Mouse (Mus musculus) cerebral cortex, adult 2 months (tissue): ENCODE data around the gene Rmi2.

Experiments
- WGBS: fragments of 180-500 bp; shearing (Covaris S2); methylation state at CpG from one replicate; pipeline ENCODE4 v1.1.7; 2018; 5-methylcytosine and 5-hydroxymethylcytosine counted together

Gene Rmi2

DNA sequence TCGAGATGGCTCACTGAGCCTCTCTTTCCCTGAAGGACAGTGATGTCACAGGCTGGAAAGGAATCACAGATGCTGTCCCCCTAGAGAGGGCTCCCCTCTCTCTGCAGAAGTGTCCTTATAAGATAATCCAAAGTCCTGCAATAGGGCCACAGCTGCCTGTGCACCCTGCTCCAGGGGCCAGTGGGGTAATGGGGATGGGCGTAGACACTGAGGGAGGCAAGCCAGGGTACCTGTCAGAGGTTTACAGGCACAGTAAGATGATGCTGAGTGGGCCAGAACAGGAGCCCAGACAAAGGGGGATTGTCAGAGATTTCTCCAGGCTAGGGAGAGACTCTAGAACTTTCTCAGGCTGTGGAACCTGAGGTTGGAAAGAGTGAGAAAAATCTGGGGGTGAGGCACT is 32.6 kb downstream of the Rmi2 start:
- WGBS: 78% methylated on average over 2 of the region's 2 CpGs

DNA sequence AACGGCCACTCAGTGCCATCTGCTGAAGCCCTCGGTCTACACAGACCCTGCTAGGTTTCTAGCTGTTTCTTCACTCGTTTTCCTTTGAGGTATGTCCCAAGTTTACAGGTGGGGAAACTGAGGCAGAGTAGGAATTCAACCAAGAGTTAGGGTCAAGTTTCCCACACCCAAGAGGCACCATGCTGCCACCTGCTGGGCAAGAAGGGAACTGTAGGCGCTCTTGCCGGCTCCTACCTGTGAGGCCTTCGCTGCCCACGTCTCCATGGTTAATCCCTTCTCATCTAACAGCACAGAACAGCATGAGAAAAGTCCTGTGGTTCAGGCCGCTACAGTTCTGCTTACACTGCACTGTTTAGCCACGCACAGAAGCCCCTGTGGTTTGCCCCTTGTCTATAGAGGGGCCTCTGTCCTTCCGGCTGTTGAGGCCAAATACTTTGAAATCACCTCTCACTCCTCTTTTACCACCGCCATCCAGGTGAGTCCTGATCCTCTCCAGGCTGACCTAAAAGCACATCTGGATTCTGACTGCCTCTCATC is 33.1 kb downstream of the Rmi2 start:
- WGBS: 47% methylated on average over 11 of the region's 11 CpGs

DNA sequence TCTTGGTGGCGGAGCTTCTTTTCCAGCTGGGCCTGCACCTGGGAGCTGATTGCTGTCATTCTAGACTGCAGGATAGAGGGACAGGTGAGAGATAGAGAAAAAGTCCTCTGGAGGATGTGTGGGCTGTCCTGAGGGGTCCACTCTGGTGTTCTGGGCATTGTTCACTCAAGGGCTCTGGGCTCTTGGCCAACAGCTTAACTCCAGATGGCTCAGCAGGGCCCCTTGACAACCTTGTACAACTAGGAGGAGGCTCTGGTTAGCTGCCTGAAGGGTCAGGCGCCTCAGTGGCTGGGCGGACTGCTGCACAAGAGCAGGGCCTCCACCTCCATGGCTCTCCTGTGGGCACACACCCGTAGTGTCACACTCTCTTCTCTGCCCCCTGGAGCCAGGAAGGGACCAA is 36.1 kb downstream of the Rmi2 start:
- 78% methylated on average over 4 of the region's 4 CpGs for WGBS

DNA sequence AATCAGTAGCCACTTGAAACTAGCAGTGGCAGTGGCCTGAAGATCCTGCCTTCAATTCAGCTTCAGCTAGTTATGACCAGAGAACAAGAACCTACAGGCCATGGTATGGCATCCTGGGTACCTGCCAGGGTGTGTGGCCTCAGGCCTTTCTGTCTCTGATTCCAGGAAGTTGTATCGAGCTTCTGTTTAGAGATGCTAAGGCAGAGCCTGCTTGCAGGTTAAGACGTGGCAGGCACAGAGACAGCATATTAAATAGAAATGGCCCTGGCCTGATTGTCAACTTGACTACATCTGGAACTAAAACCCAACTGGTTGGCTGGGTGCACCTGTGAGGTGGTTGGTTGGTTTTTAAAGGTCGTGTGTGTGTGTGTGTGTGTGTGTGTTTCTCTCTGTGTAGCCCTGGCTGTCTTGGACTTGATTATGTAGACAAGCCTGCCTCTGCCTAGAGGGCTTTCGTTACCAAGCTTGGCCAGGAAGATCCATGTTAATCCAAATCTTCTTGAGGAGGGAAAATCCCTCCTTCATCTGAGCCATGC is 38.0 kb downstream of the Rmi2 start:
- 82% methylated on average over 4 of the region's 4 CpGs for WGBS

DNA sequence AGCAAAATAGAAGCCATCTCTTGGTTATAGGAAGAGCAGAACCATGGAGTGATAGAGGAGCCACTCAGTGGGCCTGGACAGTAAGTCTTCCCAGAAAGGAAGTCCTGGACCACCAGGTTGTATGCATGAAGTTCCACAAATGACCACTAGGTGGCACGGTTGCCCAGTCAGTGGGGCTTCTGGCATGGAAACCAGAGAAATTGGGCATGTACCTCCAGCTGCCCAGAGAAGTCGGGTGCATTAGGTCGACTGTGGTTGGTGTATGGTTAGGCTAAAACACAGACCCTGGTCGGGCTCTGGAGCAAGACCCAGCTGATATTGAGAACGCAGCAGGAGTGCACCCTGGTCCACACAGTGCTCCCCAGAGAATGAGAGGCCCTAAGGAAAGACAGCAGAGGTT is 38.8 kb downstream of the Rmi2 start:
- 4% methylated on average over 5 of the region's 5 CpGs for WGBS

DNA sequence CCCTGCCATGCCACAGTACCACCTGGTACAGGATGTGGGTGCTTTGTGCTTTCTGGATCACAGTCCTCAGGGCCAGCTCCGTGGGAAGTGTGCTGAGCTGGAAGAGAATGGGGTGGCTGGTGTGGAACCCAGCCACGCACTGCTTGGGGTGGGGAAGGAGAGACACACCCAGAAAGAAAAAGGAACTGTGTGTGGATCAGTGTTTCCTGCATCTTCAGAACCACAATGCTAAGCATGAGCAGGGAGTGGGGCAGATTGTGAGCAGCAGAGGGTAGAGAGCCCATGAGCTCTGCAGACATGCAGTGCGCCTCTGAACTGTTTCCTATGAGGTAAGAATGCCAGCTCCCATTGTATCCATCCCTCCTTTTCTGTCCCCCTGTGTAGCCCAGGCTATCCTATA is 43.4 kb downstream of the Rmi2 start:
- WGBS: 51% methylated on average over 3 of the region's 3 CpGs

DNA sequence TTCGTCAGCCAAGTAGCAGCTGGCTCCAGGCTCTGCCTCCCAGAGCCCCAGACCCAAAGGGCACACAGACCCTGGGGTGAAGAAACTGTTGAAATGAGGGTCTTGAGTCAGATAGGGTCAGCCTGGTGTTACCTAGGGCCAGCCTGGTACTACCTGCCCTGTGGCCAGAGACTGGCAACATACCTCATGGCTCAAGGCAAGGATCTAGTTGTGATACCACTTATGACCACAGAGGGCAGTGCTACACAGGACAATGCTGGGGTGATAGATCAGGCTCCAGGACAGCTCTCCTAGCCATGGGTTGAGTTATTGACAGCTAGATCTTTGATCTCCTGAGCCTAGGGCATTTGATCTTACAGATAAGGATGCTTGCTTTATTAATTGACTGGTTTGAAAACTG is 44.6 kb downstream of the Rmi2 start:
- 95% methylated on average over 1 of the region's 1 CpGs for WGBS

DNA sequence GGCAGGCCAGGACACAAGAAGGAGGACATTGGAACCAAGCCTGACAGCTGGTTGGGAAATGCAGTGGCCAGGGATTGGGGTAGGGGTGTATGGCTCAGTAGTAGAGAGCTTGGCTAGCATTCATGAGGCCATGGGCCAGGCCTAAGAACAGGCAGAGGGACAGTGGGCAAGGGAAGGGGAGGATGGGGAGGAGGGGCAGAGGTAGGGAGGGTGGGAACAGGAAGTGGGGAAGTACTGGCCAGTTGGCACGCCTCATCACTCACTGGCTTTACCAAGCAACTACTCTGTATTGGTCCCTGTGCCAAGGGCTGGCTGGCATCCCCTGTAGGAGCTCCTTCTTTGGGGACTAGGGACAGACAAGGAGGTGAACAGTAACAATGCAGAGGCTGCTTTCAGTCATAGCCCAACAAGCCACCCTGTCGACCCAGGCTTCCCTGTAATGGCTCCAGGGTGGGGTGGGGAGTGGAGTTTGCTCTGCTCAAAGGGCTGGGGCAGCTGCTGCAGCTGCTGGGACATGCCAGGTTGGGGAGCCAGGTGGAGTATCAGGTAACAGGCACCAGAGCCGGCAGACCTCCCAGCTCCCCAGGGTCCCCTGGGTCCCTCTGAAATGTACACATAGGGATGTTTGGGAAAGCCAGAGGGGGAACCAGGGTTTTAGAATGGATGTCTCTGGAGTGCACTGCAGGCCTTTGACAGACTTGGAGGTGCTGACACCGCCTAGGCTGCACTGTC is 46.5 kb downstream of the Rmi2 start:
- WGBS: 70% methylated on average over 4 of the region's 4 CpGs

DNA sequence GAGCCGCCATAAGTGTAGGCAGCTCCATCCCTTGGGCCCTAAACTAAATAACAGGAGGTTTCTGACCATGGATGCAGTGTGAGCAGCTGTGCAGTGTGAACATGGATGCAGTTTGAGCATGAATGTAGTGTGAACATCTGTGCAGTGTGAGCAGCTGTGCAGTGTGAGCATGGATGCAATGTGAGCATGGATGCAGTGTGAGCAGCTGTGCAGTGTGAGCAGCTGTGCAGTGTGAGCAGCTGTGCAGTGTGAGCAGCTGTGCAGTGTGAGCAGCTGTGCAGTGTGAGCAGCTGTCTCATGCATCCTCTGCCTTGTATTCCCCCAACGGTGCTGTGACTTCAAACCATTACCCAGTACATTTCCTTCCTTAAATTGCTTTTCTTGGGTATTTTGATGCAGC is 52.6 kb downstream of the Rmi2 start:
- WGBS: 85% methylated on average over 2 of the region's 2 CpGs

DNA sequence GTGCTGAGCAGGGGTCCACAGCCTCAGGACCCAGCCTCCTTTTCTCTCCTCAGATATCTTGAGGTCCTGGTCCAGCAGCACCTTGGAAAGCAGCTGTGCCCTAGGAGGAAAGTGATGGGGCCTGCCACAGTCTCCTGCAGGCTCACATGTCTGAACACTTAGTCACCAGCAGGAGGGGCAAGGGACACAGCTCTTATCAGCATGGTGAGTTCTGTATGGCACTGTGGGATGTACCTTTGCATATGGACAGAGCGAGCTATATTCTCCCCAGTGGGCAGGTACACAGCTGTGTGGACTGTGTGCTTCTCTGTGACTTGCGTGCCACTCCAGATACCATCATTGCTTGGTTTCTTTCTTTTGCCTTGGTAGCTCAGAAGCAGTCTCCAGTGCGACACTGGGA is 55.5 kb downstream of the Rmi2 start:
- 83% methylated on average over 3 of the region's 3 CpGs for WGBS

DNA sequence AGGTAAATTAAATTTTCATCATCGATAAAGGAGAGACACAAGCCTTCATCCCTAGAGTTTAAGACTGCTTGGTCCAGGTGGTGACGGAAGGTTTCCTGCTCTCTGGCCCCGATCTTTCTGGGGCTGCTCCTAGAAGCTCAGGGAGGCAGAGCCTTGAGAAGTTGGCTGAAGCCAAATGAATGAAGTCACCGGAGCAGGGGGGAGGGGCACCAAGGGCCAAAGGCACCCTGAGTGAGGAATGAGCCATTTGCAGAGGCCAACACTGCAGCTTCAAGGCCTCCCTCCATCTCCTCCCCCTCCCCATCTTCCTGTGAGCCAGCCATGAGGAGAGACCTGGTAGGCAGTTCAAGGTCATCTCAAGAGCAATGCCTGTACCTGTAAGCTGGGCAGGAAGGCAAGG is 58.3 kb downstream of the Rmi2 start:
- 79% methylated on average over 4 of the region's 4 CpGs for WGBS

DNA sequence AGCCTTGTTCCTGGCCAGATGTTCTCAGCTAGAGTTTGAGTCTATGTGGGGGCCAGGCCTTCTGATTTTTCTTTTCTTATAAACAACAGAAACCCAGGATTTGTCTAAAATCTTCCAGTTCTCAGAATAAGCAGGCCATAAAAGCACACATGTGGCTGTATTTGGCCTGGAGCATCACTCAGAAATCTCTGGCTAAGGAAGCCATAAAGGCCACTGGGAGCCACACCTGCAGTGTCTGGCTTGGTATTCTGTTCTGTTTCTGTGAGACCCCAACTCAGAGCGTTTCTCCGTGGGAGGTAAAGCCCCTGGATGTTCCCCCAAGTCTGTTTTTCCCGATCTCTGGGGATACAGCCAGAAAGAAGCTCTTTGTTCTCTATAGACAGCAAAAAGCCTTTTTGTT is 61.0 kb downstream of the Rmi2 start:
- WGBS: 63% methylated on average over 3 of the region's 3 CpGs

DNA sequence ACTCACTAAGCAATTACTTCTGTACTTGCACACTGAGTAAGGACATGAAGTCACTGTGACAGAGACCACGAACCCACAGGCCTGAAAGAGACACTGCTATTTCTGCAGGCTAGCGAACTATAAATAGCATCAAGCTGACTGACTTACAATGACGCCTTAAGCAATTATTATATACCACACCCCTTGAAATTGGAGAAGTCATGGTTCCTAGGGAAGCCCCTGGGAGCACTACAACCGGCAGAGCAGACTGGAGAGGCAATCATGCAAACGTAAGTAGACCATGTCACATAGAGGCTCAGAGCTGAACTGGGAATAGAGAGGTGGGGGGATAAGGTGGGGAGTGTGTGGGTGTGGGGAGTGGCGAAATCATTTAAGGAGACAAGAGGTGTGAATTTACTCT is 62.5 kb downstream of the Rmi2 start:
- WGBS: 70% methylated on average over 6 of the region's 6 CpGs

DNA sequence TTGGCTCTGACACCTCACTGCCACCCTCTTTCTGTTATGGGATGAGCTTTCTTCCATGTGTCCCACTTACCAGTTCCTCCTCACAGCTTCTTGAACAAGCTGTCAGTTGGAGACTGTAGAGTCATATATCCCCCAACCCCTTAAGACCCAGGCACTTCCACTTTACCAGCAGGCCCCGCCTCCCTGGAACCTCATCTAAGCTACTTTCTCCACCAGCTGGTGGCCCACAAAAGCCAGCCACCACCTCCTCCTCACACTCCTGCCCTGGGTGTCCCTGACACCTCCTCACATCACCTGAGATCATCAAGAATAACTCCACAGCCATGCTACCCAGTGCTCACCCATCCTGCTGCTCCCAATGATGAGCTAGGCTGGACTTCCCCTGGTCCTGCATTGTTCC is 65.9 kb downstream of the Rmi2 start:
- WGBS: 92% methylated on average over 1 of the region's 1 CpGs

DNA sequence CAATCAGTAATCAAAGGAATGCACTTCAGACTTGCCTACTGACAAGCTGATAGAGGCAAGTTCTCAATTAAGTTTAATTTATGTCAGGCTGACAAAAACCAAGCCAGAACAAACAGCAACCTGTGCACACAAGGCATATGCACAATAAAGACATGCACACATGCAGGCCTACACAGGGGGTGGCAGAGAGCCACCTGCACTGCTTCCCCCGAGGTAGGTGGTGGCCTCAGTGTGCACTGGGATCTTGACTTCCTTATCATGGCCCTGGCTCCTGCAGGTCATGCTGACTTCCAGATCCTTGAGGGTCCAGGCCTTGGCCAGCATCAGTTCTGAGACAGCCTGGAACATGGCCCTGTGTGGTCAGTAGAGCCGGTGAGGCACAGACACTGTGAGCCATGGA is 67.1 kb downstream of the Rmi2 start:
- 73% methylated on average over 2 of the region's 2 CpGs for WGBS

DNA sequence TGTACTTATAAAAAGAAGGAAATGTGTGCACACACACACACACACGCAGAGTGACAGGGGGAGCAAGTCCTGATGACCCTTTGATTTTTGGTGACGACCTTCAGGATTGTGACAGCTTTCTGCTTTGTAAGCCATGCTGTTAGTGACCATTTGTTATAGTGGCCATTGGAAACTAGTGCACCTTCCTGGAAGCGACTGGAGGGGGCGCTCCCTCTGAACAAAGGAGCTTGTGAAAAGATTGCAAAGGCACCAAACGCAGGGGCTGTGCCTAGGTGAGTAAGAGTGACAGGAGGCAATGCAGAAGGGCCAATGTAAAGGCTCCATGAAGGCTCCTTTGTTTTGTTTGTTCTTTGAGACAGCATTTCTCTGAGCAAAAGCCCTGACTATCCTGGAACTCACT is 68.0 kb downstream of the Rmi2 start:
- WGBS: 80% methylated on average over 5 of the region's 5 CpGs

DNA sequence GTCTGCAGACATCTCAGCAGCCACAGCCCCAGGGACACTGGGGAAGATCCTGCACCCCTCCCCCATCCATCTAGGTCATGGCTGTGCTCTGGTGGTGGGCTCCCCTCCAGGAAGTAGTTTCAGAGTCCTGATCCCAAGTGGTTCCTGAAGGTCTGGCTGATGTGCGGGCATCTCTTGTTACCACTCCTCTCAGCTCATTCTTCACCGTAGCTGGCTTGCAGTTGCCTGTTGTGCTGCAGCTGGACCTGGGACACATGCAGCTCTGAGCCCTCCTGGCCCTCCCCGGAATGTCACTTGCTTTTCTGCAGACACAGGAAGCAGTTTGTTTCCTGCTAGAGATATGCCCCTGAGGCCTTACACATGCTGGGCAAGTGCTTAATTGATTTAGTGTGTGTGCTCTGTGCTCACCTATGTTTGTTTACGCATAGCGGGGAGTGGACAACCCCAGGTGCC is 70.8 kb downstream of the Rmi2 start:
- WGBS: 82% methylated on average over 5 of the region's 5 CpGs

DNA sequence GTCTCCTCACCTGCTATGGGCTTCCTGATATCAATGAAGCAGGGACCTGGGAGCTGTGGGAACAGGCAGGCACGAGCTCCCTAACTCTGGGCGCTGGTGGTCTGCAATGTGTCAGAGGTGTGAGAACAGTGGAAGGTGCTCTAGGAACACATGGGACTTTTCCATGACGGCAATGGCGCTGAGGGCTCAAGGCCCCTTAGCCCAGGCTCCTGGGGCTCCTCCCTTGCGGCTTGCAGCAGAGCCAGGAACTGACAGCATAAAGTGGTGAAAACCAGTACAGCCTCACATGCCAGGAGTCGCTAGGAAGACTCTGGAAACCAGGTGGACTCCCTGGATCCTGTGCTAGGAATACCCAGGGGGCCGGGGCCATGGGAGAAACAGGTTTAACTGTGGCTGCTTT is 75.7 kb downstream of the Rmi2 start:
- 96% methylated on average over 7 of the region's 7 CpGs for WGBS

DNA sequence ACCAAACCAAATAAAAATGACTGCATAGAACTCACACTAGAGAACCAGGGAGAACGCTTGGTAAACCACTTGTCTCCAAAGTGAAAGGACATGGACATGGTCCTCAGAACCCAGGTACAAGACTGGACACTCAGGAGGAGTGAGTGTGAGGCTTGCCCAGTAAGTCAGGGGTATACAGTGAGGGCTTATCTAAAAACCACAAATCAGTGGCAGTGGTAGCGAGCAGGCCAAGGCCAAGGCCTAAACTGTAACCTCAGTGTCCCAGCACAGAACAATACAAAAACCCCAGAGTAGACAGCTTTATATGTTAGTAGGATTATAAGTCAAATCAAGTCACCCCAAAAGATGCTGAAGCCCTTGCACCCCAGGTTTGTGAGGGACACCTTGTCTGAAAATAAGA is 76.2 kb downstream of the Rmi2 start:
- 94% methylated on average over 2 of the region's 2 CpGs for WGBS

DNA sequence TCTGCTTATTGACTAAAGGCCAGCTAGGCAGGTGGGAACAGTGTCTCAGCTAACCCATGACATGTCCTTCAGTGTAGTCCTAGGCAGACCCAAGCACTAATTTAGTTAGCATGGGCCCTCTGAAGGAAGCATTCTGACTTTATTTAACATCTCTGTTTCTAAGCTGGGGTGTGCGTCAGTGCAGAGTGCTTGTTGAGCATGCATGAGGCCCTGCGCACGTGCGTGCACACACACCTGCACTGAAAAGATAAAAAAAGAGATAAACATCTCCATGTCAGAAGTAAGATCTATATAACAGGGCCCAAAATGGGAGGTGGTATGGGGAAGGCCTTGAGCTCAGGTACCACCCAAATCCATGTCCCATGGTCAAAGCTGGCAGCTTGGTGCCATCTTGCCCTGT is 80.2 kb downstream of the Rmi2 start:
- WGBS: 98% methylated on average over 4 of the region's 4 CpGs

DNA sequence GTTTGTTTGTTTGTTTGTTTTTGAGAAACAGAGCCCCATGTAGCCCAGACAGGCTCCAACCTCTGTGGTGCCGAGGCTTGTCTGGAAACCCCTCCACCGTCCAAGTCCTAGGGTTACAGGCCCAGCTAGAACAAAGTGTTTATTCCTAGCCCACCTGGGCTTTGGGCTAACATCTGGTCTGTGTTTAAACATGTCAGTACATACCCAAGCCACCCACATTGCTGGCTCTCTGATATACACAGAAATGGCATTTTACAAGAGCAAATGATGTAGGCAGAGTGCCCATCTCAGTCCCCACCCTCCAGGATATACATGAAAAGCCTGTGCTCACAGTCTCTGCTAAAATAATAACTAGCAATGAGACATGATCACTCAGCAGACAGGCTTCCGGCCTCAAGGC is 81.4 kb downstream of the Rmi2 start:
- WGBS: 84% methylated on average over 3 of the region's 3 CpGs

DNA sequence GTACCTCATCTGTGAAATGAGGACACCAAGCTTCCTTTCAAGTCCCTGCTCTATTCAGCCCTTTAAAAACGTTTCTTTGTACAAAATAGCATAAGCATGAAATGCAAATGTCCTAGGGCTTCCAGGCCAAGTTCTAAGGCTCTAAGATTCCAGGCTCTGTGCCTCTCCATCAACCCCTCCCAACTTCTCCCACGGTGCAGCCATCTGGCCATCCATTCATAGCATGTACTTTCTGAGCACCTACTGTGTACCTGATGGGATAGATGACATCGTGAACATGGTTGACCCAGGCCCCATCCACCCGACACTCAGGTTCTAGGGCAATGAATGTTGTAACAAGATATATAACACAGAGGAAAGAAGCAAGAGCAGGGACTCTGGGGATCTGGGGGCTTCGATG is 88.7 kb downstream of the Rmi2 start:
- 64% methylated on average over 5 of the region's 5 CpGs for WGBS

DNA sequence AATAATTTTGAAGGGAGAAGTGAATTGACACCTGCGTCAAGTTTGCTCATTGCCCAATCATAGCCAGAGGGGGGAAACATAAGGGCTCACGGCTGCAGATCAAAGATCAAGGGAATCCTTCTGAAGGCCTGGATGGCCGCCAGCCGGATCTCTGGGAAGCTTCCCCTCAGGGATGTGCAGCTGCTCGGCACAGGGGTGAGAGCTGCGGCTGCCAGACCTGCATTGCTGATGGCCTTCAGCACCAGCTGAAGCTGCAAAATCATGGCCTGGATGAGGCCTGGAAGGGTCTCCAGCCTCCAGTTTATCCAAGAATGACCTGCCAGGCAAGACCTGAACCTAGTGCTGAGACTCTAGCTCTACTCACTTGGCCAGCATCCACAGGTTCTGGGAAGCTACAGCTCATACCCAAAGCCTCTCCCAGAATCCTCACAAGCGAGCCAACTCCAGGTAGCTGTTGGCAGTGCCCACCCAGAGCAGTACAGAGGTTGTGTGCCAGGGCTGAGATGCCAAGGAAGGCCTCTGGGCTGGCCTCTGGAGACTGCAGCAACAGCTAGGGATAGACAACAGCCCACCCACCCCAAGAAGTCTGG is 90.8 kb downstream of the Rmi2 start:
- 57% methylated on average over 7 of the region's 7 CpGs for WGBS
